Mouse (Mus musculus) layer of hippocampus, adult 9-11 months (tissue): ENCODE results near the gene Fcgr1.

ENCODE experiments used
- DNase-seq: peaks from one replicate; pipeline ENCODE4 v3.0.0; 2022

The Fcgr1 gene

DNA sequence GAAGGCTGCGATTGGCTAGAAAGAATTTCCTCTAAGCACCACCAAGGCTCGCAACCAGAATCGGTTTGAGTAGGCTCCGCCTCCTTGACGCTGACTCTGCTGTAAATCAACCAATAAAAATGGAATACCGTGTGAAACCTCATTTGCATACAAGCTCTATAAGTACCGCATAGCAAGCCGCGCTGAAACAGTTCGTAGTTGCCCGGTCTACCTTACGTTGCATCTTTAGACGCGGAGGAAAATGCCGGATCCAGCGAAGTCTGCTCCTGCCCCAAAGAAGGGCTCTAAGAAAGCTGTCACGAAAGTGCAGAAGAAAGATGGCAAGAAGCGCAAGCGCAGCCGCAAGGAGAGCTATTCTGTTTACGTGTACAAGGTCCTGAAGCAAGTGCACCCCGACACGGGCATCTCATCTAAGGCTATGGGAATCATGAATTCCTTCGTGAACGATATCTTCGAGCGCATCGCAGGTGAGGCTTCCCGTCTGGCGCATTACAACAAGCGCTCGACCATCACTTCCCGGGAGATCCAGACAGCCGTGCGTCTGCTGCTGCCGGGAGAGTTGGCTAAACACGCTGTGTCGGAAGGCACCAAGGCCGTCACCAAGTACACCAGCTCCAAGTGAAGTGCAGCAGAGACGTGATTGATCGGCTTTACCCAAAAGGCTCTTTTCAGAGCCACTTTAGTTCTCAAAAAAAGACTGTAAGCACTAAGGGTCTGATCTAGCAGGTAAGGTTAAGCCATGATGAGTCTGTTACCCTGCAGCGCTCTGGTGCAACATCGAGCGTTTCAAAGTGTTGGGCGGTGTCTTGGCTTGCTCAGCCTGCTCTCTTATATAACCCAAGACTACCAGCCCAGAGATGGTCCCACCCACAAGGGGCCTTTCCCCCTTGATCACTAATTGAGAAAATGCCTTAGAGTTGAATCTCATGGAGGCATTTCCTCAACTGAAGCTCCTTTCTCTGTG is 24.0 kb downstream of the Fcgr1 start, which contains the start of gene Hist2h2bb:
Gene Hist2h2bb, plus strand, starts transcription at position 242 of the 964 bp plus-strand sequence.
- DNase-seq, result peak; percentile 98

DNA sequence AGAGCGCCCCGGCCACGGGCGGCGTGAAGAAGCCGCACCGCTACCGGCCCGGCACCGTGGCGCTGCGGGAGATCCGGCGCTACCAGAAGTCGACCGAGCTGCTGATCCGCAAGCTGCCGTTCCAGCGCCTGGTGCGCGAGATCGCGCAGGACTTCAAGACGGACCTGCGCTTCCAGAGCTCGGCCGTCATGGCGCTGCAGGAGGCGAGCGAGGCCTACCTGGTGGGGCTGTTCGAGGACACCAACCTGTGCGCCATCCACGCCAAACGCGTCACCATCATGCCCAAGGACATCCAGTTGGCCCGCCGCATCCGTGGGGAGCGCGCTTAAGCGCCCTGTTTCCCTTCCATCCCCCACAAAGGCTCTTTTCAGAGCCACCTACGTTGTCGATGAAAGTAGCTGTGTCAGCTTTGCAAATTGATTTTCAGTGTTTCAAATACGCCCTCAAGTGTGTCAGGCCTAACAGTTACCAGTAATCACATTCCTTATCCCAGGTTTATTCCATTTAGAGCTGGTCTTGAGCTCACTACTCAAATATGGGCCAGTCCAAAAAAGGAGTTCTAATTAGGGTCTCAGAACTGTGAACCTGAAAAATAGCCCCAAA is 24.9 kb downstream of the Fcgr1 start:
- DNase-seq, result peak; percentile 43

- peak; percentile 87 for DNase-seq
These were observed 25.6 kb downstream of the Fcgr1 start, which contains the start of gene Hist2h3b for GRCm38 (mm10) chr3:96268051-96268775. Gene Hist2h3b (plus strand): TSS chr3:96268654.

DNA sequence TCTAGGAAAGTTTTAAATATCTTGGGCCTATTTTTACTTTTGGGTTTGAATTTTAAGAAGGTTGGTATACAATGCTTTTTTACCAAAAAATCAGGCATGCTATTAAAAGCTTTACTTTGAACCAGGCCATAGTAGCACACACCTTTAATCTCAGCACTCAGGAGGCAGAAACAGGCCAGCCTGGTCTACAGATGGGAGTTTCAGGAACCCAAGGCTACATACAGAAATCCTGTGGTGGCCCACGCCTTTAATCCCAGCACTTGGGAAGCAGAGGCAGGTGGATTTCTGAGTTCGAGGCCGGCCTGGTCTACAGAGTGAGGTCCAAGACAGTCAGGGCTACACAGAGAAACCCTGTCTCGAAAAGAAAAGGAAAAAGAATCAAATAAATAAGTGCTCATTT is 26.2 kb downstream of the Fcgr1 start:
- no peak for DNase-seq

DNA sequence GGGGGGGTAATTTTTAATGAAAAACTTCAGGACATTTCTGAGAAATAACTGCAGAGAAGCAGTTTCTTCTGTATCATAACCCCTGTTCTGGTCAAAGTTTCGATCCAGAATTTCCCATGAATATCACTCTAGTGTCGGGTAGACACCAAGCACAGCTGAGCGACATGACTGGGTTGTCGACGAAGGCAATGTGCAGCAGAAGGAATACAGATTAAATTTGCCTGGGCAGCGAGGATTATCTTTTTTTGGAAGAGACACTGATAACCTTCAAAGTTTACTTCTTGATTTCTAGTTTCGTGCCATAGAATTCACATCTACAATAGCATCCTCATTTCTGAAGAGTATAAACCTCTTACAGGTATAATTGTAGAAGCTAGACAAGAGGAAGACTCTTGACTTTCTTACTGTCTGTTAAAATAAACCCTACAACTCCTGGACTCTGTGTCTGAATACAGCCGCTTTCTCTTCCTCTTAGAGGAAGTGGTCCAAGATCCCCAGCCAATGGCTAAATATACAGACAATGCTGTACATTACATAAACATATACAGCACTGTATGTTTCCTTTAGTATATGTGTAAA is 27.5 kb downstream of the Fcgr1 start:
- no peak for DNase-seq

DNA sequence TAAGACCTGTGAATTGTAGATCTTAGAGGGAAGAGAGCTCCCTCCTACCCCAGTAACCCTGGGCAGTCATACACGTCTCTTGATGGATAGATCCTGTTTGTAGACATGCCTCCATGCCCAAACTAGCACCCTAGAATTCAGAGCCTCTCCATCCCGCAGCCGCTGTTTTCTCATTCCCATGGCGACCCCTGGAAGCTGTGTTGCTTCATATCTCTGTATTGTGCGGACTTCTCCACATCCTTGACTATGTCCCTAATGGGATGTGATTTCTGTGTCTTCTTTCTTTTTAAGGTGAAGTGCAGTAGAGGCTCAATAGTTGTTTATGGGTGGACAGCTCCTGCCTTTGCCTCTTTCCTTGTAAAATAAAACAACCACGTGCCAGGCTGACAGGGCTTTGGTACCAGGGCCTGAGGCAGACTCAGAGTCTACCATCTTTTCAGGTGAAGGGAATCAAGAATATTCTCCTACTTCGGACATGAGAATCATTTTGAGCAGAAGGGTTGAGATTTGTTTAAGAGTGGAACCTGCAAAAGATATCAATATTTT is 29.3 kb downstream of the Fcgr1 start:
- DNase-seq, result no peak

DNA sequence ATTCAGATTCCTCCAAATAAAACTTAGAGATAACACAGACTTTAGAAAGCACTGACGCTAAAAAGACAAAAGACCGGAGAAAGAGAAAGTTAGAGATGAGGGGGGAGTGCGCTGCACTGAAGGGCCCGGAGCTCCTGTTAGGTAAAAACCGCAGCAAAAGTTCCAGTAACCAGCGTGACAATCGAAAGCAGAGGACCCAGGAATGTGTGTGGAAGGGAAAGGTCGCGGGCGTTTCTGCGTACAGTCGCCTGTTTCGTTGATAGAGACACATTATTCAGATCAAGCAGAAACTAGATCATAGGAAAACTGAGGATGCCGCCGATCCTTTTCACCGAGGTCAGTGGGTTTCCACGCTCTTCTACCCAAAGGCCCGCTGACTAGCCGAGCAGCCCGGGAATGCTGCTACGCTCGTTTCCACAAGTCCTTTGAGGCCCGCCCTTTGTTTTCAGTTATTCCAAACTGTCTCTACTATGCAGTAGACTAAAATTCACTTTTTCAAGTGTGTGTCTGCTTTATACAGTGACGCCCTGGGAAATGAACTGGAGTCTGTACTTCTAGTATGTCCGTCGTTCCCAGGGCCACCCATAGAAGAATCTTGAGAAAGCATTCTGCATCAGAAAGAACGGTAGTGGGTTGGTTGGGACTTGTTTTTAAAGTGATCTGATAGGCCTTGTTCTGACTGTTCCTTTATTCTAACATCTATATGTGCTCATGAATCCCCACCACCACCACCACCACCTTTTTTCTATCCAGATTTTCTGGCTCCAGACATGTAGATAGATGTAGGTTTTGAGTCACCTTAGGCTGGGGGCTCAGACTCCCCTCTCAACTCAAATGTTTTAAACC is 30.0 kb downstream of the Fcgr1 start:
- DNase-seq, result peak; percentile 47

DNA sequence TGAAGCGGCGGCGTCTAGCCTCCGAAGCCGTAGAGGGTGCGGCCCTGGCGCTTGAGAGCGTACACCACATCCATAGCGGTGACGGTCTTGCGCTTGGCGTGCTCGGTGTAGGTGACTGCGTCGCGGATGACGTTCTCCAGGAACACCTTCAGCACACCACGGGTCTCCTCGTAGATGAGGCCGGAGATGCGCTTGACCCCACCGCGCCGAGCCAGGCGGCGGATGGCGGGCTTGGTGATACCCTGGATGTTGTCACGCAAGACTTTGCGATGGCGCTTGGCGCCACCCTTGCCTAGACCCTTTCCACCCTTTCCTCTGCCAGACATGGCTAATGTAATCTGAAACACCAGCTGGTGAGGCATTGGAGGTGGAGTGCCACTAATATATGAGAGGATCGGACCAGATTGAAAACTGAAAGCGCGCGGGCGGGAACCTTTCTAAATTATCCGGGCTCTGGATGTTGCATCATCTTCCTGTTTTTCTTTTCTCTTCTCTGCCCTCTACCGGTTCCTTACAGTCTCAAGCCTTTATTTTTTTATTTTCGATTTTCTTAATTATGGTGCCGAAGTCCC is 30.7 kb downstream of the Fcgr1 start, which contains the start of gene Hist2h4:
Gene Hist2h4, minus strand, starts transcription at position 333 of the 572 bp plus-strand sequence.
- DNase-seq, result peak; percentile 97

DNA sequence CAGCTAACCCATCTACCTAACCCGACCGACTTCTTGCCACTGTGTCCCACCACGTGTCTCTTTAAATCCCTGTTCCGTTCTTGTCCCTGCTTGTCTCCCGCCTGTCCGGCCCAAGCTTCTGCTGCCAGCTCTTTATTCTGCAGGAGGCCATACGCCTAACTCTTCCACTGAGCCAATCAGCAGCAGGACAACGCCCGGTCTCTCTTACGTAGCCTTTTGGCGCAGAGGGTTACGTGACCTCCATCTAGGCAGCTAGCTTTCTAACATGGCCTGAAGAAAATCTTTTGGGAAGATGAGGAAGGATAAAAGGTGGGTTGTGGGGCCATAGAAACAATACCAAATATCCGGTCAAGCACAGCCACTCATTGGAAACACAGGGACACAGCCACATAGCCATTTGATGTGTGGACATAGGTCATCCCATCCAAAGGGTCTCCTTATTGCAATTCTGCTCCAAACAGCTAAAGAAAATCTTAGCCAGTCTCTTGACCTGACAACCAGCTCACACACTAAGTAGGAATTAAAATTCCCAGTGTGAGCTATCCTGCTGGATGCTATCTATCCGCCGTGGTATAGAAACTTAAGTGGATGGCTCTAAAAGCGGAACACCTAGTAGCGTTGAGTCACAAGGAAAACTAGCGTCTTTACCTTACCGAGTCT is 31.4 kb downstream of the Fcgr1 start:
- DNase-seq, result peak; percentile 91

GRCm38 (mm10) chr3:96261623-96262022 is 32.1 kb downstream of the Fcgr1 start:
- no peak for DNase-seq

GRCm38 (mm10) chr3:96260220-96260619 is 33.5 kb downstream of the Fcgr1 start:
- no peak for DNase-seq

DNA sequence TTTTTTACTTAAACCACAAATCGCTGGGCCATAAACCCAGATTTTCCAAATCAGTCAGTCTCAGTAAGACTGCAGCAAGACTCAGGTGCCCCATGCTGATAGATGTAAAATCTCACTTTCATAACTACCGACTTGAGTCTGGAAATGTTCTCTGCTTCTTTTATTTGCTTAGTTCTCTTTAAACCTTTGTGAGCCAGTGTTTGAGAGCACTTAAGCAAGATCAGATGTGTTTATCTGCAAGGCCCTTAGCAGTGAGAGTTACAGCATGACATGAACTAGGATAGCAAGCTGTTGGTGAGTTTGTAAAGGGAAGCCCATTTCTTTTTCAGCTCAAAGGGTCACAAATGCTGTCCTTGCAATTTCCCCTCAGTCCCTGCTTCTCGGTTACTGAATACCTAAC is 36.6 kb downstream of the Fcgr1 start:
- DNase-seq, result no peak

DNA sequence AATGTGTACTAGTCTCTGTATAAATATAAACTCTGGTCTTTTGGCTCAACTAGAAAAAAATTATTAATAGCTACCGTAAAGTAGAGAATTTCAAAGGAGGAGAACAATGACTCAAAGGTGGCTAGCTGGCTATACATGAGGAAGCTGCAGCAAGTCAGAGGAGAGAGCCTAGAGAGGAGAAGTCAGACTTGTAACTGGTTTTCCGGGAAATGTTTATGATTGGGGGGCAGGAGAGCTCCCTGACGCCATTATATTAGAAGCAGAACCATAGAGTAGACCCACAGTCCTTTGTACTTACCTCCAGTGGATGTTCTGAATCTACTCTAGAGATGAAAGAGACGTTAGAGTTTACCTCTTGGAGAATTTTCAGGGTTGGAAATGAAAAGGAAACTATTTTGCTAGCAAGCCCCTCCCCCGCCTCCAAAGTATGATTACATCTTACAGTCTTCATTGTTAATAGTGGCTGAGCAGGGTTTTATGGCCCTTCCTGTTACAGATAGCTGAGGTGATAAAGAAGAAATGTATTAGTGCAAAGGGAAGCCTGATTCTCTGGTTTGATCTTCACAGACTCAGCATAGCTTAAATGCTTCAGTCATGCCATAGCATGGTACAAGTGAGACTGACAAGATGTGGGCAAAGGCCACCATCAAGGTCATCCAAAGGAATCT is 37.7 kb downstream of the Fcgr1 start:
- DNase-seq, result no peak

DNA sequence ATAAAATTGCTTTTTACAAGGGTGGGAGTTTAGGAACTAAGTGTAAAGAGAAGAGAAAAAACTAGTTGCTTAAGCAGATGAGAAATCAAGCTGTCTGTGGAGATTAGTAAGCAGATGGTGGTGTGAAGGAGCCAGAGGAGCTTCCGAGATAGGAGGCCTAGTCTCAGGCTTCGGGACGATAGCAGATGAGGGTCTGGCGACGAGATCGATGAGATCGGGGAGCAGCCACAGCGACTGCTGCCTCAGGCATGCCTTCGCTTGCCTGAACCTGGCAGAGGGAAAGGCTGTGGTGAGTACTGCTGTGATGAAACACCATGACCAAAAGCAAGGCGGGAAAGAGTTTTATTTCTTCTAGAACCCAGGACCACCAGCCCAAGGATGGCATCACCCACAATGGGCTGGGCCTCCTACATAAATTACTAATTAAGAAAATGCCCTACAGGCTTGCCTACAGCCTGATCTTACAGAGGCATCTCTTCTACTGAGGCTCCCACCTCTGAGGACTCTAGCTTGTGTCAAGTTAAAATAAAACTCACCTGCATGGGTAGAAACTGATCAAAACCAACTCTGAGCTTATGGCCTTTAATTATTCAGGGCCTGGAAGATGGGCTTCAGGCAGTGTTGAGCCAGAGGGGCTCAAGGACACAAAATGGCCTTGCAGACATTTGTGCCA is 39.0 kb downstream of the Fcgr1 start:
- DNase-seq, result no peak

DNA sequence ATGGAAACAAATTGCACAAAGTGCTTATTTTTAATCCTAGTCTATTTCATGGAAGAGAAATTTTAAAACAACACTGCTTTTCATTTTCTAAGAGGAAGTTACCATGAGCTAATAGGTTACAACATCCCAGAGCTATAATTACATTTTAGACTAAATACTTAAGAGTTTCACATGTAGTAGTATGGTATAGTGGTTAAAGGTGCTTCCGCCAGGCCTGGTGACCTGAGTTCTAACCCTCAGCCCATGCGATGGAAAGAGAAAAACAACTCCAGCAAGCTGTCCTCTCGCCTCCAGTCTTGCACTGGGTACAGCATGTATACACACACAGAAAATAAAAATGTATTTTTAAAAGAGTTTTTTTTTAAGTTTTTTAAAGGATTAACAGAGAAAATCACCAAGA is 42.0 kb downstream of the Fcgr1 start:
- DNase-seq, result no peak

DNA sequence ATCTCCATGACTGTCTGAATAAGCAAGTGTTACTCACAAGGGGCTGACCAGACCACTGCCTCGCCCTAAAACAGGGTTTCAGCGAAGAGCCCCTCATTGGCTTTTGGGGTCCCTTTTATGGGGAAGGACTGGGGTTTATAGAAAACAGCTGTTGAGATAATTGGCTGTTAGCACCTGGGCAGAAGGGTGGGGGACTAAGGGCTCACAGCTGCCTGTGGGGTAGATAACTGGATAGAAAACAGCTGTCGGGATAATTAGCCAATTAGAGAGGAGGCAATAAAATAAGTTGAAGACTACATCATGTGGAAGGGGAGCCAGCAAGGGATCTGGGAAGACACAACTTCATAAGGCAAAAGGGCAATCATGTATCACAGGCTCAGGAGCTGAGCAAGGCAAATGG is 42.9 kb downstream of the Fcgr1 start:
- DNase-seq, result no peak

- no peak for DNase-seq
These were observed 44.8 kb downstream of the Fcgr1 start for GRCm38 (mm10) chr3:96249034-96249345.

- DNase-seq, result no peak
These were observed 45.4 kb downstream of the Fcgr1 start for GRCm38 (mm10) chr3:96248141-96249033.
